Mouse (Mus musculus) myocyte (in vitro differentiated cells): ENCODE measurements around the gene Pole2. TPM values are rescaled to one million over a fixed set of nuclear protein-coding genes. Genes with fewer than 3 reads are reported as not detected.

Experiments used
- H3K27me3 ChIP-seq: one replicate; pipeline ENCODE4 v1.6.1; 2011; ENCODE audit not compliant: control insufficient read depth, insufficient read depth, insufficient read length
- H3K36me3 ChIP-seq: one replicate; pipeline ENCODE4 v1.6.1; 2011; ENCODE audit not compliant: control insufficient read depth, insufficient read depth
- H3K4me2 ChIP-seq: one replicate; pipeline ENCODE4 v1.6.1; 2011; ENCODE audit warnings: low read depth, control low read depth
- H3K4me3 ChIP-seq: one replicate; pipeline ENCODE4 v1.5.1; 2011; ENCODE audit warnings: mild to moderate bottlenecking, control low read depth, moderate library complexity
- H3K79me2 ChIP-seq: one replicate; pipeline ENCODE4 v1.6.1; 2011; ENCODE audit not compliant: control insufficient read depth, insufficient read depth
- H3ac ChIP-seq: one replicate; pipeline ENCODE4 v1.6.1; 2011; ENCODE audit not compliant: control insufficient read depth, insufficient read length
- CEBPB ChIP-seq: IDR thresholded peaks from 2 replicates; pipeline ENCODE4 v1.6.1; 2011; ENCODE audit warnings: mild to moderate bottlenecking, moderate library complexity; ENCODE audit not compliant: poor library complexity, insufficient read depth, severe bottlenecking
- E2F4 ChIP-seq: IDR thresholded peaks from one replicate; pipeline ENCODE4 v1.6.1; 2011; ENCODE audit warnings: mild to moderate bottlenecking, control low read depth, moderate library complexity; ENCODE audit not compliant: insufficient read depth
- MAX ChIP-seq: IDR thresholded peaks from one replicate; pipeline ENCODE4 v1.6.1; 2011; ENCODE audit warnings: low read depth, mild to moderate bottlenecking, control low read depth
- MYOD1 ChIP-seq, 3 experiments: IDR thresholded peaks; one replicate each; pipeline ENCODE4 v1.6.1; 2011; ENCODE audit warnings: control low read depth in 2 of 3, low read depth in 2 of 3, mild to moderate bottlenecking in 2 of 3, moderate library complexity in 1 of 3; ENCODE audit not compliant: insufficient read length in 2 of 3, control insufficient read depth in 1 of 3
- MYOG ChIP-seq, 3 experiments: IDR thresholded peaks; one replicate each; pipeline ENCODE4 v1.6.1; 2011; ENCODE audit warnings: control low read depth in 2 of 3, low read depth in 2 of 3, mild to moderate bottlenecking in 2 of 3; ENCODE audit not compliant: insufficient read length in 2 of 3, control insufficient read depth in 1 of 3, insufficient read depth in 1 of 3
- POLR2A ChIP-seq: IDR thresholded peaks from one replicate; pipeline ENCODE4 v1.6.1; 2011; ENCODE audit warnings: low read depth, mild to moderate bottlenecking, control low read depth, moderate library complexity; ENCODE audit not compliant: insufficient read length
- POLR2AphosphoS2 ChIP-seq: IDR thresholded peaks from one replicate; pipeline ENCODE4 v1.6.1; 2011; ENCODE audit warnings: low read depth, control low read depth; ENCODE audit not compliant: insufficient read length
- REST ChIP-seq: IDR thresholded peaks from one replicate; pipeline ENCODE4 v1.6.1; 2011; ENCODE audit warnings: mild to moderate bottlenecking, control low read depth, moderate library complexity; ENCODE audit not compliant: insufficient read depth, insufficient read length
- SRF ChIP-seq: IDR thresholded peaks from one replicate; pipeline ENCODE4 v1.6.1; 2011; ENCODE audit warnings: low read depth; ENCODE audit not compliant: control insufficient read depth, insufficient read length
- TCF12 ChIP-seq: IDR thresholded peaks from one replicate; pipeline ENCODE4 v1.6.1; 2011; ENCODE audit warnings: mild to moderate bottlenecking, control low read depth; ENCODE audit not compliant: poor library complexity, insufficient read depth, severe bottlenecking
- TCF3 ChIP-seq: IDR thresholded peaks from one replicate; pipeline ENCODE4 v1.6.1; 2011; ENCODE audit warnings: low read depth, control low read depth; ENCODE audit not compliant: insufficient read length
- USF1 ChIP-seq: IDR thresholded peaks from one replicate; pipeline ENCODE4 v1.6.1; 2011; ENCODE audit warnings: low read depth, mild to moderate bottlenecking, control low read depth, moderate library complexity
- polyA plus RNA-seq: library from polyadenylated mRNA; unstranded; fragments of >200 nt; fragmentation: generic; extraction: Trizol; gene quantifications from one replicate; pipeline ENCODE4 v1.2.1, GENCODE M21; 2012; ENCODE audit warnings: missing spikeins

Pole2 gene
- polyA plus RNA-seq, 1 experiment, result 4.2 TPM

DNA sequence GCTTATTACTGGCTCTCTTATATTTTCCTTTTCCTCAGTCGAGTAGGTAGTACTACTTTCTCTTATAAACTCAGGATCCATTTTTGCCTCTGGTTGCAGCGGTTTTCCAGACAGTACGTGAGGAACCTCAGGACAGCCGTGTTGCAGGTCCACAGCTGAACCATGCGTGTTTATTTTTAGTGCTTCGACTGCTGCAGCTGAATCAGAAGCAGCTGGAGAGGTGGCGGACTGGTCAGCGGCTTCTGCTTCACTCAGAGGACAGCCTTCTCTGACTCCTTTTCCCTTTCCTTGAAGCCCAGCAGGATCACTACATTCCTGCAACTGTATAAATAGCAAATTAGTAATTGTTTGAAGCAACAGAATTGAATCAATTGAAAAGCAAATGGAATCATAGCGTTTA is 37.9 kb downstream of the Pole2 start:
- Histone ChIP-seq H3K36me3 (peaks cover 6% of the 10 kb centered on the region), H3K27me3 (no peaks in the 10 kb centered on the region), H3K79me2 (peaks cover 44% of the 10 kb centered on the region), H3K4me2 (no peak overlapping the region), H3K4me3 (no peak overlapping the region), H3ac (no peak overlapping the region)
- no peak for TF ChIP-seq SRF
- no peak for TF ChIP-seq CEBPB
- TF ChIP-seq REST, result no peak
- no peak for TF ChIP-seq MYOD1 (IDR thresholded peaks at IDR 0.05; ENCODE audit: control insufficient read depth in 1 of 3, insufficient read length in 2 of 3, low read depth in 2 of 3)
- no peak for TF ChIP-seq MYOG (IDR thresholded peaks at IDR 0.05; ENCODE audit: control insufficient read depth in 1 of 3, insufficient read depth in 1 of 3, insufficient read length in 2 of 3, low read depth in 2 of 3)
- no peak for TF ChIP-seq TCF3
- TF ChIP-seq POLR2A, result no peak

DNA sequence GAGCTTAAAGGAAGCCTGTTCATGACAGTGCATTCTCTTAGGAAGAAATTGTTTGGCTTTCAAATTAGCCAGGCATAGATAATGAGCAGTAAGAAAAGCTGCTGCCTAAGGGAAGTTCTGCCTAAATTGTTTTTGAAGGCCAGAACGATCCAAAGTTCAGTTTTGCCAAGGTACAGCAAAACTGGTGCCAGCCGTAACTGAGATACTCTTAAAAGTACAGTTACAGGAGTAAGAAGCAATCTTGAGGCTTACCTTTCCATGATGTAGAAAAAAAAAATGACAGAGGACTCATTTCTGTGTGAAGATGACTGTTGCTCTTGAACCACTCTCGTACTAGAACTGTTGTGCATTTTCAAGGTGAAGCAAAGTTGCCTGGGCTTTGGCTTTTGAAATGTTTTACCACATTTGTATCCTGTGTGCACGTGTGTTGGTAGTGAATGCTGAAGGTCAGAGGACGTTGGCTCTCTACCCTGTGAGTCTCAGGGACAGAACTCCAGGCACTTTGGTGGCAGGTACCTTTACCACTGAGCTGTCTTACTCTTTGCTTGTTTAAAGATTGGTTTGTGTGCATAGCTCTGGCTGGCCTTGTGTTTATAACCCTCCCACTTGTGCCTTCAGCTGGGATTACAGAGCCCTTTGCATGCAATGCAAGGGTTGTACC is 41.1 kb downstream of the Pole2 start:
- TF ChIP-seq TCF12 (no peak), USF1 (no peak), CEBPB (no peak), MAX (no peak), TCF3 (no peak), SRF (no peak), REST (no peak), POLR2AphosphoS2 (no peak), POLR2A (no peak), MYOG (IDR thresholded peaks at IDR 0.05; ENCODE audit: control insufficient read depth in 1 of 3, insufficient read depth in 1 of 3, insufficient read length in 2 of 3, low read depth in 2 of 3) (no peak), MYOD1 (IDR thresholded peaks at IDR 0.05; ENCODE audit: control insufficient read depth in 1 of 3, insufficient read length in 2 of 3, low read depth in 2 of 3) (no peak), E2F4 (no peak)
- Histone ChIP-seq H3K27me3 (no peaks in the 10 kb centered on the region), H3K4me3 (no peak overlapping the region), H3K36me3 (peaks cover 12% of the 10 kb centered on the region), H3K79me2 (peaks cover 51% of the 10 kb centered on the region), H3ac (no peak overlapping the region), H3K4me2 (peak overlapping the region; percentile 21)

DNA sequence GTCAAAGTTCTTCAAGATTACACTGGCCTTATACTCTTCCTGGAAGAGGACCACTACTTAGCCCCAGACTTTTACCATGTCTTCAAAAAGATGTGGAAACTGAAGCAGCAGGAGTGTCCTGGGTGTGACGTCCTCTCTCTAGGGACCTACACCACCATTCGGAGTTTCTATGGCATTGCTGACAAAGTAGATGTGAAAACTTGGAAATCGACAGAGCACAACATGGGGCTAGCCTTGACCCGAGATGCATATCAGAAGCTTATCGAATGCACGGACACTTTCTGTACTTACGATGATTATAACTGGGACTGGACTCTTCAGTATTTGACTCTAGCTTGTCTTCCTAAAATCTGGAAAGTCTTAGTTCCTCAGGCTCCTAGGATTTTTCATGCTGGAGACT is 42.6 kb downstream of the Pole2 start:
- H3ac ChIP-seq, result peak overlapping the region; percentile 83
- peak overlapping the region; percentile 89 for H3K4me2 ChIP-seq
- H3K27me3 ChIP-seq, result no peaks in the 10 kb centered on the region
- H3K4me3 ChIP-seq, result peak overlapping the region; percentile 62
- no peak for TF ChIP-seq USF1
- no peak for TF ChIP-seq E2F4
- TF ChIP-seq MYOD1 (IDR thresholded peaks at IDR 0.05; ENCODE audit: control insufficient read depth in 1 of 3, insufficient read length in 2 of 3, low read depth in 2 of 3), result no peak
- TF ChIP-seq REST, result no peak
- no peak for TF ChIP-seq TCF3
- no peak for TF ChIP-seq SRF
- no peak for TF ChIP-seq CEBPB
- TF ChIP-seq MAX, result no peak
- TF ChIP-seq MYOG (IDR thresholded peaks at IDR 0.05; ENCODE audit: control insufficient read depth in 1 of 3, insufficient read depth in 1 of 3, insufficient read length in 2 of 3, low read depth in 2 of 3), result no peak
- TF ChIP-seq POLR2A, result no peak
- TF ChIP-seq POLR2AphosphoS2, result no peak
- no peak for TF ChIP-seq TCF12
- H3K36me3 ChIP-seq, result peaks cover 12% of the 10 kb centered on the region
- H3K79me2 ChIP-seq, result peaks cover 51% of the 10 kb centered on the region

DNA sequence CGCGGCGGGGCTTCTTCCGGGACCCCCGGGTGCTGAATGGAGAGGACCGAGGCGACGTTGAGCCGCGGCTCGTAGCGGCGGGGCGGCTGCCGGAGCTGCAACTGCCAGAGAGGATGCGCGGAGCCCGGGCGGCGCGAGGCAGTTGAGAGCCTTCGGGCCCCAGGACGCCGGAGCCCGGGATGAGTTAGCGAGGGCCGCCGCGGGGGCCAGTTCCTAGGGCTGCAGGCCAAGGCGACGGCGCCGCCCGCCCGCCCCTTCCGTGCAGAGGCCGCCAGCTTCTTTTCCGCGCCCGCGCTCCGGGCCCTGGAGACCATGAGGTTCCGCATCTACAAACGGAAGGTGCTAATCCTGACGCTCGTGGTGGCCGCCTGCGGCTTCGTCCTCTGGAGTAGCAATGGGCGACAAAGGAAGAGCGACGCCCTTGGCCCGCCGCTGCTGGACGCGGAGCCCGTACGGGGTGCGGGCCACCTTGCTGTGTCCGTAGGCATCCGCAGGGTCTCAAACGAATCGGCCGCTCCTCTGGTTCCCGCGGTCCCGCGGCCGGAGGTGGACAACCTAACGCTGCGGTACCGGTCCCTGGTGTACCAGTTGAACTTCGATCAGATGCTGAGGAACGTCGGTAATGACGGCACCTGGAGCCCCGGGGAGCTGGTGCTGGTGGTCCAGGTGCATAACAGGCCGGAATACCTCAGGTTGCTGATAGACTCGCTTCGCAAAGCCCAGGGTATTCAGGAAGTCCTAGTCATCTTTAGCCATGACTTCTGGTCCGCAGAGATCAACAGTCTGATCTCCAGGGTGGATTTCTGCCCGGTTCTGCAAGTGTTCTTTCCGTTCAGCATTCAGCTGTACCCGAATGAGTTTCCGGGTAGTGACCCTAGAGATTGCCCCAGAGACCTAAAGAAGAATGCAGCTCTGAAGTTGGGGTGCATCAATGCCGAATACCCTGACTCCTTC is 43.4 kb downstream of the Pole2 start:
- Histone ChIP-seq H3K4me2 (peak overlapping the region; percentile 89), H3K27me3 (no peaks in the 10 kb centered on the region), H3K79me2 (peaks cover 51% of the 10 kb centered on the region), H3K4me3 (peak overlapping the region; percentile 62), H3K36me3 (peaks cover 6% of the 10 kb centered on the region), H3ac (peak overlapping the region; percentile 83)
- TF ChIP-seq POLR2A (no peak), POLR2AphosphoS2 (no peak), CEBPB (no peak), E2F4 (no peak), MYOD1 (IDR thresholded peaks at IDR 0.05; ENCODE audit: control insufficient read depth in 1 of 3, insufficient read length in 2 of 3, low read depth in 2 of 3) (no peak)
